Mouse (Mus musculus): ENCODE data around the gene 6030468B19Rik. TPM values are rescaled to one million over a fixed set of nuclear protein-coding genes. Genes with fewer than 3 reads are reported as not detected.
A peak's percentile ranks its signal among the peaks of the same experiment; 100 is the strongest.
"Not testable (repeated sequence)": the region's sequence is repeated elsewhere in the genome, so short reads cannot be mapped to it uniquely, and the experiment has no call there.

6030468B19Rik gene
- polyA plus RNA-seq, 1 experiment from 2014 or later = not detected

DNA sequence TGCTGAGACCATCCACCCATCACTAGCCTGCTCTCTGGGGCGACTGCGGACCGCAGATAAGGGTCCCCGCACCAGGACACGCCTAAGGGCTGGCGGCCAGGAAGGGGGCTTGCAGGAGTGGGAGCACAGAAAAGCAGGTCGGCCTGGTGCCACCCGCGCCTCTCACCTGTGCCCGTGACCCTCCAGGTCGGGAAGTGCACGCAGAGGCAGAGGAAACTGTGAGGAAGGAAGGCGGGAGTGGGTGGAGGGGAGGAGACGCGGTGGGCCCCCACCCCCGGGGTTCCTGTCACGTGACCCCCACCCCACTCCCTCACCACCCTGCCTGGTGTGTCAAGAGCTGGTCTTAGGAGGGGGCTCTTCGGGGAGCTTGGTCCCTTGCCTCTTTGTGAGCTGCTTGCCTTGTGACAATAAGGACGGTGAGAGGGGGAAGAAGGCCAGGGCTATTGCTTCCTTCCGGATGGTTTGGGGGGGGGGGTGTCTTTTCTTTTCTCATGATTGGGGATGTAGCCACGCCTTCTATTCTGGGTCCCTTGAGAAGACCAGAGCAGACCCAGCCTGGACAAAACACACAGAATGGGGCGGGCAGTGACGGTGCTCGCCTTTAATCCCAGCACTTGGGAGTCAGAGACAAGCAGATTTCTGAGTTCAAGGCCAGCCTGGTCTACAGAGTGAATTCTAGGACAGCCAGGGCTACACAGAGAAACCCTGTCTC is 15.3 kb upstream of the 6030468B19Rik start, which contains the start of the genes Tmc8 and Tmc6:
Gene Tmc8 (plus strand): TSS at position 84 of the 712 bp plus-strand sequence.
Gene Tmc6 (minus strand): TSS at position 206 of the 712 bp plus-strand sequence.
- WGBS = 42% methylated on average over 24 of the region's 24 CpGs
- Histone ChIP-seq H3K4me2 (ENCODE audit: low read depth, low read length) (peak within 1 kb of the TSS; percentile 48), H3K9me3 (ENCODE audit: control insufficient read depth, low read length) (no peaks in the 10 kb centered on the region), H3K27ac (ENCODE audit: low read depth, low read length) (no peak within 1 kb of the TSS; the same call in 1 of the 2 replicates), H3K4me3 (ENCODE audit: low read depth, low read length) (peak within 1 kb of the TSS; percentile 13), H3K4me1 (ENCODE audit: control insufficient read depth, insufficient read depth, low read length) (peaks cover 27% of the 10 kb centered on the region), H3K36me3 (ENCODE audit: control insufficient read depth, insufficient read depth, low read length) (no peaks in the 10 kb centered on the region), H3K27me3 (ENCODE audit: control insufficient read depth, insufficient read depth, low read length) (no peaks in the 10 kb centered on the region; the same call in 1 of the 2 replicates), H3K9ac (replicated peaks; ENCODE audit: low read depth, low read length) (peak within 1 kb of the TSS; percentile 28; the same call in 1 of the 2 replicates)
- ATAC-seq (ENCODE audit: low read depth) = no peak

DNA sequence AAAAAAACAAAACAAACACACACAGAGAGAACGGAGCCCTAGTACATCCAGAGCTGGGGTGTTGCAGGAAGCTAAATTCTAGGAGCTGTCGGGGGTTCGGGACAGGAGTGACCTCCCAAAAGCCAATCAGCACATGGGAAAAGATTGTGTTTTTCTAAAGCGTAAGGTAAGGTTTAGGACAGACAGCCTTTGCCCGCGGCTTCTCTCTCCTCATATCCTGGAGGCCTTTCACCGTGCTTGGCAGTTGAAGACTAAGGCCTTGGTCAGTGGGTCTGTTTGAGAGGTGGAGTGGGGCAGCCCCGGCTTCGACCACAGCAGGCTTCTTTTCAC is 14.8 kb upstream of the 6030468B19Rik start:
- Histone ChIP-seq H3K36me3 (ENCODE audit: control insufficient read depth, insufficient read depth, low read length) (no peaks in the 10 kb centered on the region), H3K4me3 (ENCODE audit: low read depth, low read length) (peak overlapping the region; percentile 13), H3K9me3 (ENCODE audit: control insufficient read depth, low read length) (no peaks in the 10 kb centered on the region), H3K9ac (replicated peaks; ENCODE audit: low read depth, low read length) (peak overlapping the region; percentile 28; the same call in 1 of the 2 replicates), H3K4me1 (ENCODE audit: control insufficient read depth, insufficient read depth, low read length) (peaks cover 27% of the 10 kb centered on the region), H3K4me2 (ENCODE audit: low read depth, low read length) (peak overlapping the region; percentile 48), H3K27ac (ENCODE audit: low read depth, low read length) (no peak overlapping the region), H3K27me3 (ENCODE audit: control insufficient read depth, insufficient read depth, low read length) (no peaks in the 10 kb centered on the region; the same call in 1 of the 2 replicates)
- ATAC-seq (ENCODE audit: low read depth) = no peak
- WGBS = 53% methylated on average over 9 of the region's 9 CpGs

DNA sequence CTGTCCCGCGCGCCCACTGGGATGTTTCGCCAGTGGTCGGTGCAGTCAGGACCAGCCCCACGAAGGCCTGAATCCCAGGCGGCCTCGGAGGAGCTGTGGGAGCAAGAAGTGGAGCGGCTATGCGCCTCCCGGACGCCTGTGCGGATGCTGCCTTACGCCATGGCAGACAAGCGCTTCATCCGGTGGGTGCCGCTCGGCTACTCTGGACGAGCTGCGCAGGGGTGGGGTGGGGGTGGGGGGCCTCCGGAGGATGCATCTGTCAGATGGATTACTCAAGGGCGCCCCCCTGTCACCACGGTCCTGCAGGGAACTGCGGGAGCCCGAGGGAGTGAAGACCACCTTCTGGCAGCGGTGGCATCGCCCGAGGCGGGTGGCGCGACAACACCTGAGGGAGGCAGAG is 14.4 kb upstream of the 6030468B19Rik start:
- Histone ChIP-seq H3K27me3 (ENCODE audit: control insufficient read depth, insufficient read depth, low read length) (no peaks in the 10 kb centered on the region; the same call in 1 of the 2 replicates), H3K27ac (ENCODE audit: low read depth, low read length) (no peak overlapping the region)

DNA sequence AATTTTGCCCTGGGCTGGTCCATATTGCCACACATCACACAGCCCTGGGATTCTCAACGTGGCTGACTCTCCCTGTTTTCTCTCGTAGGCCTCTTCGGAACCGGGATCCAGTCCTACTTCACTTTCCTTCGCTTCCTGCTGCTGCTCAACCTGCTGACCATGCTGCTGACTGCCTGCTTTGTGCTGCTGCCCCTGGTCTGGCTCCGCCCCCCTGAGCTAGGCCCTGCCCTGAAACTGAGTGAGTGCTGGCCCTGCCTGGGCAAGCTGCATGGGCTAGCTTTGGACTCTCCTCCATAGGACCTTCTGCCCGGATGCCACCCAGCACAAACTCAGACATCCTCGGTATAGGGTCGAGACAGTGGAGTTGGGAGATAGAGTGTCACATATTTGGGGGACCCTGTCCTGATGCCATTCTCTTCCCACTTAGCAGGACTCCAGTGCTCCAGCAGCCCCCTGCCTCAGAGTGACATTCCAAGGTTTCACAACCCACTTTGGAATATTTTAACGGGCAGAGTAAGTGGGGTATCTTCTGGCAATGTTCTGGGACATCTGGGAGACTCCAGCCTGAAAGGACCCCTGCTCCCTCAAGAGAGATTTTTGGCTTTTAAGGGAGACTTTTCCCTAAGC is 13.7 kb upstream of the 6030468B19Rik start:
- Histone ChIP-seq H3K27me3 (ENCODE audit: control insufficient read depth, insufficient read depth, low read length) (no peaks in the 10 kb centered on the region; the same call in 1 of the 2 replicates), H3K9me3 (ENCODE audit: control insufficient read depth, low read length) (no peaks in the 10 kb centered on the region), H3K36me3 (ENCODE audit: control insufficient read depth, insufficient read depth, low read length) (no peaks in the 10 kb centered on the region), H3K27ac (ENCODE audit: low read depth, low read length) (no peak overlapping the region), H3K4me1 (ENCODE audit: control insufficient read depth, insufficient read depth, low read length) (peaks cover 25% of the 10 kb centered on the region), H3K4me3 (ENCODE audit: low read depth, low read length) (peak overlapping the region; percentile 13; the same call in 1 of the 2 replicates), H3K9ac (replicated peaks; ENCODE audit: low read depth, low read length) (no peak overlapping the region), H3K4me2 (ENCODE audit: low read depth, low read length) (peak overlapping the region; percentile 48)
- WGBS = 34% methylated on average over 10 of the region's 10 CpGs
- no peak for ATAC-seq (ENCODE audit: low read depth)

More for the DNA sequence above, 14.4 kb upstream of the 6030468B19Rik start:
- Histone ChIP-seq H3K9me3 (ENCODE audit: control insufficient read depth, low read length) (no peaks in the 10 kb centered on the region), H3K4me2 (ENCODE audit: low read depth, low read length) (peak overlapping the region; percentile 48), H3K4me1 (ENCODE audit: control insufficient read depth, insufficient read depth, low read length) (peaks cover 27% of the 10 kb centered on the region), H3K9ac (replicated peaks; ENCODE audit: low read depth, low read length) (peak overlapping the region; percentile 28; the same call in 1 of the 2 replicates), H3K36me3 (ENCODE audit: control insufficient read depth, insufficient read depth, low read length) (no peaks in the 10 kb centered on the region), H3K4me3 (ENCODE audit: low read depth, low read length) (peak overlapping the region; percentile 13)
- 4% methylated on average over 27 of the region's 31 CpGs for WGBS
- ATAC-seq (ENCODE audit: low read depth) = 0 out of 2 replicates have a peak, but pooled peaks have one; percentile 12

DNA sequence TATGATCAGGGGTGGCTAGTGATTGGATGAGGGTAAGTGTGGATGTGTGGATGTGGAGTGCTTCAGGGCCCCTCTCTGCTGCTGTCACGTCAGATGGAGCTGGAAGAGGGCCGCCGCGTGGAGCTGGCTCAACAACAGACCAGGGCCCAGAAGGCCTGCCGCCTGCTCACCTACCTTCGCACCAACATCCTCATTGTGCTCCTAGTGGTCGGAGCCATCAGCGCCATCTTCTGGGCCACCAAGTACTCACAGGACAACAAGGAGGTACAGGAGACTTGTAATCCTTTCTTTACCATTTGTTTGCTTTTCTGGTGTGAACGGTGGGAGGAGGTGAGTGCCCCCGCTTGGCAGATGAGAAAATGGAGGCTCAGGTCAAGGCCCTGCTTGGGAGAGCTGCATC is 11.2 kb upstream of the 6030468B19Rik start:
- H3K4me2 ChIP-seq (ENCODE audit: low read depth, low read length) = no peak overlapping the region
- H3K36me3 ChIP-seq (ENCODE audit: control insufficient read depth, insufficient read depth, low read length) = no peaks in the 10 kb centered on the region
- H3K27ac ChIP-seq (ENCODE audit: low read depth, low read length) = no peak overlapping the region
- 13% methylated on average over 10 of the region's 10 CpGs for WGBS
- peaks cover 12% of the 10 kb centered on the region; the same call in 1 of the 2 replicates for H3K4me1 ChIP-seq (ENCODE audit: control insufficient read depth, insufficient read depth, low read length)
- H3K9me3 ChIP-seq (ENCODE audit: control insufficient read depth, low read length) = no peaks in the 10 kb centered on the region
- ATAC-seq (ENCODE audit: low read depth) = no peak; the same call in 1 of the 2 replicates
- no peaks in the 10 kb centered on the region; the same call in 1 of the 2 replicates for H3K27me3 ChIP-seq (ENCODE audit: control insufficient read depth, insufficient read depth, low read length)
- no peak overlapping the region for H3K4me3 ChIP-seq (ENCODE audit: low read depth, low read length)
- H3K9ac ChIP-seq (replicated peaks; ENCODE audit: low read depth, low read length) = no peak overlapping the region

DNA sequence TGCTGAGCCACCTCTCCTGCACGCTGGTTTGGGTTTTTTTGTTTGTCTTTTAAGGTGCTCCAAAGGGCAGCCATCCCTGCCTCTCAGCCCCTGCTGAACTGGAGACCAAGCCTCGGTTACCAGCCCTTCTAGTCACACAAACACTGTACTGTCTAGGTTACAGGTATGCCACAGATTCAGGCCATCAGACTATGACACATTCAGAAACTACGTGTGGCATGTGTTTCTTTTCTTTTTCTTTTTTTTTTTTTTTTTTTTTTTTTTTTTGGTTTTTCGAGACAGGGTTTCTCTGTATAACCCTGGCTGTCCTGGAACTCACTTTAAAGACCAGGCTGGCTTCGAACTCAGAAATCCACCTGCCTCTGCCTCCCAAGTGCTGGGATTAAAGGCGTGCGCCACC is 9.0 kb upstream of the 6030468B19Rik start:
- H3K27me3 ChIP-seq (ENCODE audit: control insufficient read depth, insufficient read depth, low read length); H3K4me1 ChIP-seq (ENCODE audit: control insufficient read depth, insufficient read depth, low read length); H3K4me3 ChIP-seq (ENCODE audit: low read depth, low read length); H3K9ac ChIP-seq (replicated peaks; ENCODE audit: low read depth, low read length); H3K4me2 ChIP-seq (ENCODE audit: low read depth, low read length); ATAC-seq (ENCODE audit: low read depth); H3K27ac ChIP-seq (ENCODE audit: low read depth, low read length); H3K9me3 ChIP-seq (ENCODE audit: control insufficient read depth, low read length); H3K36me3 ChIP-seq (ENCODE audit: control insufficient read depth, insufficient read depth, low read length): not testable (repeated sequence)
- 92% methylated on average over 7 of the region's 7 CpGs for WGBS

DNA sequence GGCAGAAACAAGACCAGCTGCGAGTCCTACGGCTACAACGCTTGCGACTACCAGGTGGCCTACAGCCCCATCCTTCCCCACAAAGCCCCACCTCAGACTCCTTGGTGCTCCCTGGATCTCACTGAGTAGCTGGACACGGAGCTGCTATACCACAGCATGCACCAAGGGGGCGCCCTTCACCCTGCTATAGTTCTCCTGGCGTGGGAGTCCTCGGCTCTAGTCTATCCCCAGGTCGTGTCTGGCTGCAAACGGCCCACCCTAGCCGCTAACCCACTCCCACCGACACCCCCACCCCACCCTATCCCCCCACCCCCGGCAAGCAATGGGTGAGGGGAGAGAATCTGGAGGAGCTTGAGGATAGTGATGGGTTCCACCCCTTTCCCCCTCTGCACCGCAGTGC is 7.2 kb upstream of the 6030468B19Rik start:
- Histone ChIP-seq H3K4me3 (ENCODE audit: low read depth, low read length) (no peak overlapping the region), H3K9me3 (ENCODE audit: control insufficient read depth, low read length) (no peaks in the 10 kb centered on the region), H3K4me2 (ENCODE audit: low read depth, low read length) (no peak overlapping the region; the same call in 1 of the 2 replicates), H3K27me3 (ENCODE audit: control insufficient read depth, insufficient read depth, low read length) (no peaks in the 10 kb centered on the region), H3K9ac (replicated peaks; ENCODE audit: low read depth, low read length) (no peak overlapping the region), H3K36me3 (ENCODE audit: control insufficient read depth, insufficient read depth, low read length) (no peaks in the 10 kb centered on the region), H3K27ac (ENCODE audit: low read depth, low read length) (no peak overlapping the region), H3K4me1 (ENCODE audit: control insufficient read depth, insufficient read depth, low read length) (0 out of 2 replicates have a peak, but pooled peaks cover 3% of the 10 kb centered on the region)
- WGBS = 7% methylated on average over 14 of the region's 14 CpGs
- no peak for ATAC-seq (ENCODE audit: low read depth)

DNA sequence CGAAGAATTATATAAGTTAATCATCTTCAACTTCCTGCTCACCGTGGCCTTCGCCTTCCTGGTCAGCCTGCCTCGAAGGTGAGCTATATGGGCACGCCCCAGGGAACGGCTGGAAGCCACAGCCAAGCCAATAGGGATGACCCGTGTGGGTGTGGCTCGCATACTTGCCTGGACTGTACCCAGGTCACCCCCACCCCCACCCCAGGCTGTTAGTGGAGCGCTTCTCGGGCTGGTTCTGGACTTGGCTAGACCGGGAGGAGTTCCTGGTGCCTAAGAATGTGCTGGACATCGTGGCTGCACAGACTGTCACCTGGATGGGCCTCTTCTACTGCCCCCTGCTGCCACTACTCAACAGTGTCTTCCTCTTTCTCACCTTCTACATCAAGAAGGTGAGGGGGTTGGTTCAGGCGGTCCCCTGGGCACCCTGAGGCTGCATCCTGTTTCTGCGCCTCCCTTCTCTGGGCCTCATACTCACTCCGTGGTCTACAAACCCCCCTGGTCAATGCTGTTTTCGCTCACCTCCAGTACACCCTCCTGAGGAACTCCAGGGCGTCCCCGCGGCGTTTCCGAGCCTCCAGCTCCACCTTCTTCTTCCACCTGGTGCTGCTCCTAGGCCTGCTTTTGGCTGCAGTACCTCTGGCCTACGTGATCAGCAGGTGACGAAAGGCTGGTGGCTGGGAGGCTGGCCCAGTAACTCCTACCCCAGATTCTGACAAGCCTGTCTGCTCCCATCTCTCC is 6.6 kb upstream of the 6030468B19Rik start:
- Histone ChIP-seq H3K9ac (replicated peaks; ENCODE audit: low read depth, low read length) (no peak overlapping the region), H3K27ac (ENCODE audit: low read depth, low read length) (no peak overlapping the region), H3K9me3 (ENCODE audit: control insufficient read depth, low read length) (no peaks in the 10 kb centered on the region), H3K4me3 (ENCODE audit: low read depth, low read length) (no peak overlapping the region), H3K36me3 (ENCODE audit: control insufficient read depth, insufficient read depth, low read length) (no peaks in the 10 kb centered on the region), H3K4me2 (ENCODE audit: low read depth, low read length) (no peak overlapping the region; the same call in 1 of the 2 replicates), H3K27me3 (ENCODE audit: control insufficient read depth, insufficient read depth, low read length) (no peaks in the 10 kb centered on the region), H3K4me1 (ENCODE audit: control insufficient read depth, insufficient read depth, low read length) (0 out of 2 replicates have a peak, but pooled peaks cover 3% of the 10 kb centered on the region)
- WGBS = 36% methylated on average over 23 of the region's 23 CpGs
- no peak for ATAC-seq (ENCODE audit: low read depth)

All from neural tube, embryonic 14.5 days (tissue).